Comparison of ENCODE assay signal across 29 mouse cellular contexts in the genomic region with DNA sequence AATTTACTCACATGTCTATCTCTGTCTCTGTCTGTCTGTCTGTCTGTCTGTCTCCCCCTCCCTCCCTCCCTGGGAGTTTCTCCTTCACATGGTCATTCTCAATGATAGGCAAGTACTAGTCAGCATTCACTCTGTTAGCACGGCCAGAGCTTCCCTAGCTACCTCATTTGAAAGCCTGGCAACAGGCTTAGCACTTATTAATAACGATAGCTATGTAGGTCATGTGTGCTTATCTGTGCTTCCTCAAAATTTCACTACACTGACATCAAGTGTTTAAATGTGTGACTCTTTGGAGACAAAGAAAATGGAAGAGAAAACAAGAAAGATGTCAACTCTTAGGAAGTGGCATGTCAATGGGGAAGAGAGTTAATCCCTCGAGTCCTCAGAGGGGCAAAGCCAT. TPM values are rescaled to one million over a fixed set of nuclear protein-coding genes. Genes with fewer than 3 reads are reported as not detected.
A peak's percentile ranks its signal among the peaks of the same experiment; 100 is the strongest.
DNase-seq lines count a peak whose midpoint lies in the region; ATAC-seq and TF ChIP-seq lines count a peak whose summit lies in the region.
"Had no signal": no experiment of that assay in that cellular context is flagged by ENCODE, and none has a peak within 500 bp of the region (broad histone marks: within the 10 kb centered on the region; RNA-seq: fewer than 3 reads in every experiment).

No protein-coding gene starts in this region.

- no peaks in the 10 kb centered on the region for H3K9me3 ChIP-seq in heart, embryonic 13.5 days
- H3K9me3 ChIP-seq in heart, postnatal 0 days (replicated peaks; ENCODE audit: control insufficient read depth, low read length): no peaks in the 10 kb centered on the region
- H3K9me3 ChIP-seq: forebrain, embryonic 10.5 days; forebrain, embryonic 13.5 days; heart, embryonic 12.5 days; hindbrain, embryonic 10.5 days; hindbrain, embryonic 13.5 days; intestine, embryonic 15.5 days had no signal

- H3K4me2 ChIP-seq in heart, embryonic 13.5 days: no peak overlapping the region
- H3K4me2 ChIP-seq in heart, postnatal 0 days (ENCODE audit: low read depth, low read length): no peak overlapping the region
- H3K4me2 ChIP-seq: forebrain, embryonic 13.5 days; heart, embryonic 12.5 days; hindbrain, embryonic 13.5 days; intestine, embryonic 15.5 days had no signal

- H3K4me1 ChIP-seq in heart, embryonic 13.5 days: peaks cover 57% of the 10 kb centered on the region
- H3K4me1 ChIP-seq in heart, postnatal 0 days (ENCODE audit: control insufficient read depth, insufficient read depth): peaks cover 52% of the 10 kb centered on the region
- H3K4me1 ChIP-seq: hindbrain, embryonic 10.5 days; intestine, embryonic 15.5 days had no signal

- H3K27me3 ChIP-seq in heart, embryonic 13.5 days (replicated peaks): no peaks in the 10 kb centered on the region
- no peaks in the 10 kb centered on the region for H3K27me3 ChIP-seq in heart, postnatal 0 days (ENCODE audit: control insufficient read depth, insufficient read depth, low read length)
- H3K27me3 ChIP-seq: CH12.LX; heart, embryonic 12.5 days; intestine, embryonic 15.5 days had no signal

- no peak for TF ChIP-seq EP300 in heart, postnatal 0 days (IDR thresholded peaks at IDR 0.05; ENCODE audit: low read depth)

- H3K4me3 ChIP-seq in heart, embryonic 13.5 days: no peak overlapping the region
- H3K4me3 ChIP-seq in heart, postnatal 0 days (ENCODE audit: low read depth, low read length): no peak overlapping the region
- H3K4me3 ChIP-seq: forebrain, embryonic 10.5 days; forebrain, embryonic 13.5 days; heart, embryonic 12.5 days; hindbrain, embryonic 10.5 days; hindbrain, embryonic 13.5 days; intestine, embryonic 15.5 days had no signal

- intact Hi-C loops in heart, postnatal 36 days (cut with DNase I): no loop called here

- TF ChIP-seq CTCF in heart, postnatal 0 days (IDR thresholded peaks at IDR 0.05; ENCODE audit: low read depth): no peak

- no peak overlapping the region for H3K9ac ChIP-seq in heart, embryonic 13.5 days
- H3K9ac ChIP-seq in heart, postnatal 0 days (replicated peaks; ENCODE audit: low read depth, low read length): no peak overlapping the region
- H3K9ac ChIP-seq: forebrain, embryonic 13.5 days; heart, embryonic 12.5 days; hindbrain, embryonic 13.5 days; intestine, embryonic 15.5 days had no signal

- no peak for ATAC-seq in heart, embryonic 13.5 days (ENCODE audit: extremely low read depth, insufficient number of reproducible peaks, low FRiP score, low TSS enrichment)
- no peak; the same call in 1 of the 2 replicates for ATAC-seq in heart, postnatal 0 days (ENCODE audit: insufficient read depth, low read depth)
- ATAC-seq in megakaryocyte progenitor cell, adult 5-6 weeks (replicated peaks; ENCODE audit: poor library complexity): 0 out of 2 replicates have a peak, but pooled peaks have one; percentile 20
- ATAC-seq: forebrain, embryonic 13.5 days; forebrain, embryonic 16.5 days; hindbrain, embryonic 16.5 days; intestine, embryonic 15.5 days had no signal

- H3K27ac ChIP-seq in heart, embryonic 13.5 days (replicated peaks): peak overlapping the region; percentile 34; the same call in 1 of the 2 replicates
- peak overlapping the region; percentile 43; the same call in 1 of the 2 replicates for H3K27ac ChIP-seq in heart, postnatal 0 days (ENCODE audit: low read depth)
- H3K27ac ChIP-seq: forebrain, embryonic 10.5 days; forebrain, embryonic 13.5 days; hindbrain, embryonic 10.5 days; hindbrain, embryonic 13.5 days; intestine, embryonic 15.5 days had no signal

- no peaks in the 10 kb centered on the region for H3K36me3 ChIP-seq in heart, embryonic 13.5 days
- H3K36me3 ChIP-seq in heart, postnatal 0 days (replicated peaks; ENCODE audit: control insufficient read depth, insufficient read depth, low read length): no peaks in the 10 kb centered on the region
- H3K36me3 ChIP-seq: forebrain, embryonic 10.5 days; heart, embryonic 12.5 days; hindbrain, embryonic 10.5 days; hindbrain, embryonic 13.5 days; intestine, embryonic 15.5 days had no signal

- DNase-seq in heart, postnatal 36 days: no peak
- peak; percentile 53 for DNase-seq in heart, postnatal 0 days (ENCODE audit: low spot score)
- DNase-seq in heart, adult 11 months: no peak
- DNase-seq in retina, adult 2 months (ENCODE audit: low read depth, low spot score): peak; percentile 34
- no peak for DNase-seq in retina, embryonic 14.5 days (ENCODE audit: low spot score)
- no peak for DNase-seq in embryo, embryonic 10 days (ENCODE audit: low spot score)
- DNase-seq: adrenal gland, adult 2 months; adrenal gland, postnatal 25 days; B cell, adult 2 months; cerebellum, adult 11-12 months; cerebellum, adult 8-10 months; cerebellum, postnatal 10 days; cerebellum, postnatal 36 days; gastrocnemius, postnatal 10 days; gastrocnemius, postnatal 36 days; heart, postnatal 14 days; kidney, adult 11 months had no signal

- 29% methylated on average over 3 of the region's 3 CpGs for WGBS in heart, embryonic 13.5 days
- WGBS in heart, postnatal 0 days: 21% methylated on average over 3 of the region's 3 CpGs

RNA-seq across cellular contexts. Expression of a gene that starts 26.9 kb away (rescaled TPM):
- polyA plus RNA-seq in heart, embryonic 13.5 days (2015; fragmentation: Nextera tagmentation; extraction: Ambion mirVana): 7.6 and 8.6 TPM in 2 replicates
- 10 to 100 TPM; 19.3 to 21.1 TPM for total RNA-seq in heart, postnatal 36 days (2021)
- total RNA-seq in heart, postnatal 0 days (2014; rRNA removed; ENCODE audit: low replicate concordance): 9.7 and 16.8 TPM in 2 replicates
- 6.4 and 8.3 TPM in 2 replicates for polyA plus RNA-seq in heart, postnatal 0 days (2015; fragmentation: Nextera tagmentation; extraction: Ambion mirVana)
- total RNA-seq in megakaryocyte progenitor cell, adult 5-6 weeks (2015): not detected in 2 replicates
- total RNA-seq in megakaryocyte progenitor cell, adult 5-6 weeks (2017): 0.07 TPM in 1 of 2 replicates, not detected in the other
- total RNA-seq: CH12.LX; granulocyte monocyte progenitor cell, adult 5-6 weeks had no signal

RNA-seq across cellular contexts. Expression of a gene that starts 56.8 kb away (rescaled TPM):
- polyA plus RNA-seq in heart, embryonic 13.5 days (2015; fragmentation: Nextera tagmentation; extraction: Ambion mirVana): 0.33 and 0.46 TPM in 2 replicates
- total RNA-seq in heart, postnatal 36 days (2021): under 1 TPM; 0.08 to 0.47 TPM
- 0.15 and 0.53 TPM in 2 replicates for total RNA-seq in heart, postnatal 0 days (2014; rRNA removed; ENCODE audit: low replicate concordance)
- 0.18 and 0.33 TPM in 2 replicates for polyA plus RNA-seq in heart, postnatal 0 days (2015; fragmentation: Nextera tagmentation; extraction: Ambion mirVana)
- total RNA-seq in megakaryocyte progenitor cell, adult 5-6 weeks (2015): not detected in 2 replicates
- total RNA-seq in megakaryocyte progenitor cell, adult 5-6 weeks (2017): 0.04 TPM in 1 of 2 replicates, not detected in the other
- total RNA-seq: gastrocnemius, postnatal 36 days; granulocyte monocyte progenitor cell, adult 5-6 weeks had no signal

Comparison
In these comparisons a context has a peak if more than half of its experiments do, and no peak if none do; other contexts are left out.
1. DNase-seq: peak in heart, postnatal 0 days (single experiment) and retina, adult 2 months (single experiment); none in heart, postnatal 36 days (0 of 2), heart, adult 11 months (single experiment), retina, embryonic 14.5 days (single experiment) and embryo, embryonic 10 days (single experiment).
2. RNA of a gene that starts 26.9 kb away (total RNA-seq): 19.3 to 21.1 TPM in heart, postnatal 36 days and 9.7 to 16.8 TPM in heart, postnatal 0 days; 0.07 TPM in megakaryocyte progenitor cell, adult 5-6 weeks; every median in the first group is over 10 times any median in the second.